Mouse (Mus musculus) gastrocnemius, adult 8-10 months (tissue): ENCODE data around the gene Hif3a. TPM values are rescaled to one million over a fixed set of nuclear protein-coding genes. Genes with fewer than 3 reads are reported as not detected.
A peak's percentile ranks its signal among the peaks of the same experiment; 100 is the strongest.
"Not testable (repeated sequence)": the region's sequence is repeated elsewhere in the genome, so short reads cannot be mapped to it uniquely, and the experiment has no call there.

Experiments
- DNase-seq, 2 experiments: peaks; one replicate each; pipeline ENCODE4 v3.0.0; 2022; ENCODE audit warnings: low spot score in 2 of 2
- total RNA-seq, 4 experiments: library from RNA; stranded (reverse); gene quantifications; 2 replicates each; pipeline ENCODE4 v1.2.4; 2022

Gene Hif3a
- 1 to 10 TPM in 2 of 4 experiments, under 1 TPM in 2; 0.75 to 1.7 (median 1.00) TPM for total RNA-seq

DNA sequence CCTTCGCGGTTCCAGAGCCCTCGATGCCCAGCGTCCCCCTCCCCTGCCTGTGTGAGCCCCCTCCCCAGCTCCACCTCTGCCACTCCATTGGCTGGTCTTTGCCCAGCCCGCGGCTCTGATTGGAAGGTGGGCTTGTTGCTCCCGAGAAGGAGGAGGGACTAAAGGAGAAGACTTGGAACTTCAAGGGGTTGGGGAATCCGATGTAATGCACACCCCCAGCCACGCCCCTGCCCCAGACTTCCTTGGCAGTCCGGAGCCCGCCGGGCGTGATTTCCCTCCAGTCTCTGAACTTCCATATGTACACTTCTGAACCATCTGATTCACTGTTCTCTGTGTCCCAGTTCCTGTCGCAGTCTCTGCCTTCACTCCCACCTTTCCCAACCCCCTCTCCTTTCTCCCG, at the start of gene Hif3a:
Hif3a (minus strand) TSS at position 39 of the 400 bp plus-strand sequence.
- DNase-seq = no peak

DNA sequence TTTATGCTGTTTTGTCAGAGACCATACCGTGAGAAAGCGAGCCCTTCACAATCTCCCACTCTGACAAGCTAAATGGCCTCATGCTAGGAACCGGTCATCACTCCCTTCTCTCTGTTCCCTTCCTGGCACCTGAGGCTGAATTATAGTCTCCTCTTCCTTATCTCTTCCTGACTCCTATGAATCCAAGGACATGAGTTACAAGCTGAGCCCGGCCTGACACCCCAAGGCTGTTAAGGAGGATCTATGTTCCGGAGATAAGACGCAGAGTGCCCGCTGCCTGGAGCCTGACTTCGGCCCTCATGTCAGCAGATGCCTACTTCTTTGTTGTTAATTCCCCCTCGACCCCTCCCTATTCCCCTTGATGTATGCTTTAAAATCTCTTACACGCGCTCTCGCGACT, 39.4 kb upstream of the Hif3a start:
- DNase-seq = not testable (repeated sequence)

DNA sequence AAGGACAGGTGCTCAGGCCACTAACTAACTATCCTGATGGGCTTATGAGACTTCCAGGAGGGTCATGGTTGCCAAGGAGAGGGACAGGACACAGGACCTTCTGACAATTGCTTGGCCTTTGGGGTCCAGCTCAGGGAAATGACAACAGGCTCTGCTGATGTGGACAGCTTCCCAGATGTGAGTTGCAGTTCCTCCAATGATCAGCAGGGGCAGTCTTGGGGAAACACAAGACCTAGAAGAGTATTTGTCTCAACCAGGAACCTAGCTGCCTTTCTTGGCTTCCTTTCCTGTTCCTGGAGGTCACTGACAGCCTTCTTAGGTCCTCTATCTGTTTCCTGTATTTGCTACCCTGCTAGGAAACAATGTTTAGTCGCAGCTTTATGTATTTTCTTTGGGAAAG, 29.1 kb upstream of the Hif3a start:
- no peak for DNase-seq

DNA sequence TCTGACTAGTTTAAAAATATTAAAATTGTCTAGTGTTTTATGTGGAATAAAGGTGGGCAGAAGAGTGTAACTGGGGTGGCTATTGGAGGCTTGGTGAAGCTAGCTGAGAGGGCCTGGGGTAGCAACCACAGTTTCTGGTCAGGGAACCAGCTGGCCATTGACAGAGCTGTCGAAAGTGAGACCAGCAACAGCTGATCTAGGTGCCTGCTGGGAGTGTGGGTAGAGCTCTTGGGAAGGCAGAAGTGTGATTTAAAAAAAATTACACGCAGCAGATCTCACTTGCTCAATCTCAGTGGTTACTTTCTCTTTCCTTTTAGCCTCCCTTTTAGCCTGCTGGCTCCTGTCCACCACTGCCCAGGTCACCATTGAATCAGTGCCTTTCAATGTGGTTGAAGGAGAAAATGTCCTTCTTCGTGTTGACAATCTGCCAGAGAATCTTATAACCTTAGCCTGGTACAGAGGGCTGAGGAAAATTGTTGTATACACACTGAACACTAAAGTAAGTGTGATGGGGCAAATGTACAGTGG, 27.9 kb upstream of the Hif3a start:
- no peak for DNase-seq

DNA sequence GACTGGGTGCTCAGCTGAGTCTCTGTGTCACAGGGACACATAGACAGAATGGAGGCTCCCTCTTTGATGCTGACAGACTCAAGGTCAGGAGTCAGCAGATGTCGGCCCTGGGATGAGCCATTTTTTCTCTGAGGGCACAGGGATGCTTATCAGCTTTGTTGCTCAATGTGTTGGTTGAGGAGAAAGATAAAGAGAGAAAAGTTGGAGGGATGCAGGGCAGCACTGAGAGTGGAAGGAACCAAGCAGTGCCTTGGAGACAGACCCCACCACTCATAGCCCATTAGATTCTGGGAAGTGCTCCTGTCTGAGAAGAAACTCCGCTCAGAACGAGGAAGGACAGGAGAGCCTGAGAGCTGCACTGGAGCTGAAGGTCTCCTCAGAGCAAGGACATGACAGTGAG, 25.5 kb upstream of the Hif3a start:
- no peak for DNase-seq

DNA sequence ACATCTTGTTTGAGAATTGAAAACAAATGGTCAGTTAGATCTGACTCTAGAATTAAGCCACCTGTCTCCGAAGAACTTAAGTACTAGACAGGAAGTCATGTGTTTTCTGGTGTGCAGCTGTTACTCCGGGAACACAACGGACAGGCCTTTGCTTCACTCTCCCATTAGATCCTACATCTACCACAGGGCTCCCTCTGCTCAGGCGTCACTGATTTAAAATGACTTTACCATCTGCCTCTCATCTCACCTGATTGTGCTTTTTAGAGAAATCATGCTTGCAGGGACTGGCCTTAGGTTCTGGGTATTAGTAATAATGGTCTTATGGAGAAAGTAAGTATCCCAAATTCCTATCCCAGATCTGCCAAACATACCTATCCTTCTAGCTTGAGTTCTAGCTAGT, 20.5 kb upstream of the Hif3a start:
- DNase-seq = no peak

DNA sequence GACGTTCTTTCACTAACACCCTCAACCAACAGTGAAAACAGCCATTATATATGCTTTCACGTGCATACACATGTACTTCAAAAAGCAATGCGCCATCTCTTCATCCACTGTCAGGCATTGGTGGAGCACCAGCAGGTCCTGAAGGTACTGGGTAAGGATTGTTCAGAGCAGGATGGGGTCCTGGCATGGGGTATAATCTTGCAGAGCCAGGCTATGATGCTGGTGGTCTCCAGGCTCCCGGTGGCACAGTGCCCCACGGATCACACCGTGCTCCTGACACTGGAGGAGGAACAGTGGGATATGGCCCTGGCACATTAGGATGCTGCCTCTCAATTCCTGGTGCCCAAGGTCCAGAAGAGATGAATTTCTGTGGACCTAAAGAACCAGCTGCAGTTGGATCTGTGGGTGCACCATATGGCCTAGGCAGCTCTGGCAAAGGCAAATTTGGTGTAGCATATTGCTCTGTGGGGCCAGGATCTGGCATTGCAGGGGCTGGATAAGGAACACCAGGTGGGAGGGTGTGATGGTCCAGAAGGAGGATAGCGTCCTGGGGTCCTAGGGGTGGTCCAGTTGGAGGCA, 15.9 kb upstream of the Hif3a start:
- no peak for DNase-seq

DNA sequence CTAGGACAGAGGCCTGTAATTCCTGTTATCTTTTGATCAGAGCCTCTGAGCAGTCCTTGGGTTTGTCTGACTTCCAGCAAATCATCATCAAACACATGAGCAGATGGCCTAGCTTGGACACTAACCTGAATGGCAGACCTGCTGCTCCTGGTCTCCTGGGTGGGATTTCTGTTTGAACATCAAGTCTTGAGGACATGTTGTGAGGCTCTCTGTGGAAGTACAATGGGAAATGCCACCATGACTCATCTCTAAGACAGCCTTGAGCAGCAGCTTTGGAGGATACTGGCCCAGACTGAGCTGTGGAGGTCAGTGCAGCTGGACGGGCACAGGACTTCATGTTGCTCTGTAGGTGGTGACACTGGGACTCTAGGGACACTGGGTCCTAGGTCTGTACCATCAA, 14.3 kb upstream of the Hif3a start:
- DNase-seq = no peak

DNA sequence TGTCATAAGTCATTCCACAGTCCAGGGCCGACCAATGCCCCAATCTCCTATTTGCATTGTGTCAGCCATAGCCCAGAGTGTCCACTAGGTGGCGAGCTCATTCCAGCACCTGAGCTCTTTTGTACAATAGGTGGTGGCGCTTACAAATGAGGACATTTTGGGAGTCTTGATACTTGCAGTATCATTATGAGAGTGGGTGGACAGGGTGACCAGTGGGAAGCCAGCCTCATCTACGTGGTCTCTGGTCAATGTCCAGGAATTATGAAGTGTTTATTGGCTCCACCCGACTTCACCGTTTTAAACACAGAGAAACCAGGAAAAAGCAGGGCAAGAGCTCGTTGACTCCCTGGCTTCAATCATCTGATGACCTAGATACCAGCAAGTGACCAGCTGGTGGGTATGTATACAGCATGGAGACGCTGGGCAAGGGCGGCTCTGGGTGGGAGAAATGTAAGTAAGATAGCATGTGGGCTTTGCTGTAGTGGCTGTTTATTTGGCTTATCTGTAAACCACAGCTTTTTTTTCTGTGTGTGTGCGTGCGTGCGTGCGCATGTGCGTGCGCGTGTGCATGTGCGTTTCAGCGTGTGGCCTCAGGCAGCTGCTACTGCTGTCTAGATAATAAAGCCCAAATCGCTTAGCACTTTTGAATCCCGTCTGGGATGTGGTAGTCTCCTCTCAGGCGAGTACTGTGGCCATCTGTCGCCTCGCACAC, 11.8 kb upstream of the Hif3a start, which contains the start of gene Psg16:
Psg16 (plus strand) TSS at position 137 of the 712 bp plus-strand sequence.
- DNase-seq = no peak

DNA sequence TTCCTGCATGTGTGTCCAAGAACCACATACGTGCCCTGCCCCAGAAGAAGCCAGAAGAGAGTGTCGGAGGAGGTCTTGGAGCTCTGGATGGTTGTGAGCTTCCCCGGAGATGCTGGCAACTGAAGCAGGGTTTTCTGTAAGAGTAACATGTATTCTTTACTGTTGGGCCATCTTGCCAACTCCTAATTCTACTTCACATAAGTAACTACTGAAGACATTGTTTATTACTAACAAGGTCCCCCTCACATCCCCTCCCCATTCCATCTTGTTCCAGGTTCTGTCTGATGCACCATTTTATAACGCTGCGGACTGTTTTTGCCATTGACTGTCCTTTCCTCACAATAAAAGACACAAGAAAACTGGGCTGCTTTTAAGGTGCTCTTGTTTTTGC, 11.3 kb upstream of the Hif3a start:
- DNase-seq = no peak

DNA sequence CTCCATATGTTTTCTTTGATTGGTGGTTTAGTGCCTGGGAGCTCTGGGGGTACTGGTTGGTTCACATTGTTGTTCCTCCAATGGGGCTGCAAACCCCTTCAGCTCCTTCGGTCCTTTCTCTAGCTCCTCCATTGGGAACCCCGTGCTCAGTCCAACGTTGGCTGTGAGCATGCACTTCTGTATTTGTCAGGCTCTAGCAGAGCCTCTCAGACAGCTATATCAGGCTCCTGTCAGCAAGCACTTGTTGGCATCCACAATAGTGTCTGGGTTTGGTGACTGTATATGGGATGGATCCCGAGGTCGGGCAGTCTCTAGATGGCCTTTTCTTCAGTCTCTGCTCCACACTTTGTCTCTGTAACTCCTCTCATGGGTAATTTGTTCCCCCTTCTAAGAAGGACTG, 5.4 kb upstream of the Hif3a start:
- not testable (repeated sequence) for DNase-seq

DNA sequence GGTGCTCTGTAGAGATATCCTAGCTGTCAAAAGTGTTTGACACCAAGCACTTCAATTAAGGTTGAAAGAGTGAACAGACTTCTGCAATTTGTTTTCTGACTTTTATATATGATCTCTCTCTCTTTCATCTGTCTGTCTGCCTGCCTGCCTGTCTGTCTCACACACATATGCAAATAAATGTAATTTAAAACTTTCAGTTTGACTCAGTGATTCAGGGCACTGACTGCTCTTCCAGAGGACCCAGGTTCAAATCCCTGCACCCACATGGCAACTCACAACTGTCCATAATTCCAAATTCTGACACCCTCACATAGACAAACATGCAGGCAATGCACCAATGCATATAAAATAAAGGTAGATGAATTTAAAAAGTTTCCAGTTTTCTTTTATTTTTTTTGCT, 4.8 kb upstream of the Hif3a start:
- no peak for DNase-seq

DNA sequence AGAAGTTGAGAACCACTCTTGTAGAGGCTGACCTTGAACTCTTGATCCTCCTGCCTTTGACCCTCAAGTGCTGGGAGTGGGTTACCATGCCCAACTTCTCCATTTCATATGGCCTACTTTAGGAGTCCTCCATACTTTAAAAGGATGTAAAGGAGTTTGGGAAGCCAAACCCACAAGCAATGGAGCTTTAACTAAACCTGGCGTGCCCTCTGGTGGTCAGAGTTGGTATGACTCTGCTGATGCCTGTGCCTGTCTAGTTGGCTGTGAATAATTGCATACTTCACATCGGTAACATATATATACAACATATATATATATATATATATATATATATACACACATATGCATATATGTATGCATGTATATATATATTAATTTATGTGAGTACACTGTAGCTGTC, 4.2 kb upstream of the Hif3a start:
- DNase-seq = peak; percentile 53 to 70

DNA sequence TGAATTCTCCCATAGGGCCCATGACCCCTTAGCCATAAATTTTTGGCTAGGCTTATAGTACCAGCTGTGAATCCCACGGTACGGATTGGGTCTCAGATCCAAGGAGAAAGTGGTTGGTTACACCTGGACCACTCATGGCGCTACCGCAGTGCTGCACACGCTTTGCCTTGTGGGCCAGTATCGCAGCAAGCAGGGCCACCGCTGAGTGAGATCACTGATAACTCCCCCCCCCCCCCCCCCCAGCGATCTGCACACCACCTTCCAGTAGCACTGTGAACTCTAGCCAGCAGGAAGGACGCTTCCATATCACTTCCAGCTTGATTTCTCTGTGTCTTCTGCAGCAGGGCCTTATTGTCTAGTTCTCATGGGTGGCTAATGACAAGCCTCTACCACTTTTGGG, 3.4 kb upstream of the Hif3a start:
- no peak for DNase-seq

DNA sequence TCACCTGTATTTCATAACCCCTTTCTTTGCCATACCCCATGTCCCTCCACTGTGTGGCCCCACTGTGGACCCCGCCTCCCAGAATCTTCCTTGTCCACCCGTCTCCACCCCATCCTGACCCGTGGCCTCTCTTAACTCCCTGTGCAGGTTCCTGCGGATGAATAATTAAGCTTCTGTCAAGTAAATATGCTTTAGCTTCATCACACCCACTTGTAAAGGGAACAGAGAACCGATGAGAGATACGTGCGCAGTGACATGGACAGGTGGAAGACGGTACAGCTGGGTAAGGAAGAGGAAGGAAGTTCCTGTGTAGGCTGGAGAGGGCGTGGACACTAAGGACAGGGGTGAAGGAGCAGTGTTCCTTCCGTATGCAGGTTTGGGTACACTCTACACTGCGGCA, 618 bp upstream of the Hif3a start:
- no peak for DNase-seq

DNA sequence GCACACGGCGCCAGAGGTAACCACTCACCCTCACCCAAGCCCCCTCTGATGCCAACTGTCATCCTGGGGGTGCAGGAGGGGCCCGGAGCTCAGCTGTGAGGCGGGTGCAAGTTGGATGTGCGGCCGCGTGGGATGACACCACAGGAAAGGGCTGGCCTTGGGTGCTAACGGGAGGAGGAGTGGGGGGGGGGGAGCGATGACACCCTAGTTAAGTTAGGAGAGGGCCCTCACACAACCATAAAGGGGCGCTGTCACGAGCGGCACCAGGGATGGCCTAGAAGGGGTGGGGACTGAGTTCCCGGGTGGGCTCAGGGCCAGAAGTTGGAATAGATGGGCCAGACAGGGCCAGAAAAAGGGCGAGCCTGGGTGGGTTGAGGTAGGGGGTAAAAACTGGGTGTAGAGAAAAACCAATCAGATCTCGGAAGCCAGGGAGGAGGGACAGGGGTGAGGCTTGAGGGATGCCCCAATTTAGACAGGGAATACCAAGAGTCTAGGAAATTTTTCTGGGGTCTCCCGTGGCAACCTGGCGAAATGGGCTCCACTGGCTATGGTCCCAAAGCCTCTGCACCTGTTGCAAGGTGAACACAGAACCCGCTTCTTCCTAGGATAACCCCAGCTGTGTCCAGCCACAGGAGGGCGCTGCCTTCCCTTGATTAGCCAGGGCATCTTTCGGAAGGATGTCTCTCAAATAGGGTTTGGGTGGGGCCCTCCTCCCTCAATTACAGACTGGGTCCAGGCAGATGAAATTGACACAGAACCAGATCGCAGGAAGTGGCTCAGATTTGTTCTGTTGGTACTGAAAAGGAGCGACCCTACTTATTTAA, 1.2 kb downstream of the Hif3a start:
- DNase-seq = peak in 1 of 2 experiments; percentile 29

DNA sequence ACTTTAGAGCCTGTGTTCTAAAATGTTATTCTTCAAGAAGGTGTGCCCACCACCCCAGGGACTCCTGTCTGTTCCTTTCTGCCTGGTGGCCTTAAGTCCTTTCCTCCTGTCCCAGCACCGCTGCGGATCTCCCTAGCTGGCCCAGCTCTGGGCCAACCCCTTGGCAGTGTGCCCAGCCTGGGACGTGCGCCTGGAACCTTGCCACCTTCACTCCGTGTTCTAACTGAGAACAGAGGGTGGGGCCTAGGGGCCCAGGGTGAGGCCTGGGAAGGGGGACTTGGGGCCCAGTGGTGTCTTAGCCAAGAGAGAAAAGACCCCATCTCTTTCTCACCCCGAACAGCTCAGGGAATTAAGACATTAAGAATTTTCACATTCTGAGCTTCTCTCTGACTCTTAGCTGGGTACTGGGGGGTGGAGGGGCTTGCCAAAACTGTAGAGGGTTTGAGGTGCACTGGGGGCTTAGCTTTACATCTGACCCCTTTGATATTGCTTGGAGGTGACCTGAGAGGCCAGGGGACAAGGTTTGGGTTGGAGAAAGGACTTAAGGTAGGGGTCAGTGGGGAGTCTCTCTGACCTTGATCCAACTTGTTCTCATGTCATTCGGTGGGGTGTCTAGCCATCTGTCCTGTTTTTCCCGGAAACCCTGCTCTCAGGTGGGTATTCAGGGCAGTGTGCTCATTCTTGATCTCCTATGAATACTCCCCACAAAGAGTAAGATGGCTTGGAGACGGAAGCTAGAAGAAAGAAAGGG, 2.0 kb downstream of the Hif3a start:
- DNase-seq = peak; percentile 86 to 90

DNA sequence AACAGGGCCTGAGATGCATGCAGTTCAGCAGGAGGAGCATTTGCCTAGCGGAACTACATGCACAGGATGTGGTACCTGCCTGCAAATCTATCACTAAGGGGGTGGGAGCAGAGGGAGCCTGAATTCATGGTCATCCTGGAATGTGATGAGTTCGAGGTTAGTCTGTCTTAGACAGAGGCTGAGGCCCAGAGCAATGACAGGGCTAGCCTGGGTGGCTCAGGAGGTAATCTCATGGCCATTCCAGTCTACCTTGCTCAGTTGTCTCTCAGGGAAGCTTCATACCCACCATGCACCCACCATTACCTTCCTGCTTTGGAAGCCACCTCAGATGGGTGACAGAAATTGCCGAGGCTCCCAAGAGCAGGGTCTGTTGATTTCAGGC, 2.8 kb downstream of the Hif3a start:
- DNase-seq = no peak

DNA sequence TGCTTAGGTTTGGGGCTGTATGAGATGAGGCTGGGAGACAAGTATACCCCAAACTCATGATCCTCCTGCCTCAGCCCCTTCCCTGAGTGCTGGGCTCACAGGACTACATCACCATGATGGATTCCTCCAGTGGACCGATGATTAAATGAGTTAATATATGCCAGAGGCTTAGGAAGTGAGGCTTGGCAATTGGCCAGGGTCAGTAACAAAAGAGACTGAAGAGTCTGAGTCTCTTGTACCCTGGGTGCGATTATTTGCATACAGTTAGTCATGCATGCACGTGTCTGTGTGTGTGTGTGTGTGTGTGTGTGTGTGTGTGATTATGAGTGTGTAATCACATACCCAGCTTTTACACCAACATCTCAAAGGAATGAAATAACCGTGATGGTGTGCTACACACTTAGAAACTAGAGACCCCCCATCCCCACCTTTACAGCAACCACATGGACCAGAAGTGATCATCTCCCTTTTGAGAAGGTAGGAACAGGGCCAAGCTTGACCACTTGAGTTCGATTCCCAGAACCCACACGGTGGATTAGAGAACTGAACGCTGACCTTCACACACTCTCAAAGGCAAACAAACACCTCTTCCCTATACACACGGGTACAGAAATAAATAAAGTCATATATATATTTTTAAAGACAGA, 3.3 kb downstream of the Hif3a start:
- DNase-seq = no peak

DNA sequence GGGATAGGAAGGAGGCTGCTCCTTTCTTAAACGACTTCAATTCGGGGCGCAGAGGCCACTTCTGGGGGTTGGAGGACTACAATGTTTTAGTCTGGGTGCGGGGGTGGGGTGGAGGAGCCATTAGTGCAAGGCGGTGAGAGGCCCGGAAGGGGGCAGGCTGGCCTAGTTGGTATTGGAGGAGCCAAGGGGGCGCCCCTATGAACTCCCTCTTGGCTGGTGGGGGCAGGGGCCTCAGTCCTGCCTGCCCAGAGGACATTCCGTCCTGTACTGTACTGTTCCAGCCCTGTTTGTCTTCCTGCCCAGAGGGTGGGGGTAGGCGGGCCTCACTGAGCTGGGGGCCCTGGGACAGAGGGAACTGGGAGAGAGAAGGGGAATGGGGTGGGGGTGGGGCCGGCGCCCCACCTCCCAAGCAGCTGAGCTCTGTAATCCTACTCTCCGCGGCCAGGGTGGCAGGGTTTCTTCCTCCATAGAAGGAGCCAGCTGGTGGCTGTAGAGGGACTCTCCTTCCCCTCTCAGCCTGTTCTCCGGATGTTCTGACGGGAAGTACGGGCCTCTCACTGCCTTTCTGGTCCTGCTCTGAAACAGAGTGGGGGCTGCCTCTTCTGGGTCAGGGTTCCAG, 4.0 kb downstream of the Hif3a start:
- peak; percentile 71 to 82 for DNase-seq
